Mouse (Mus musculus) erythroblast, embryonic 14.5 days (primary cell): Measurements from ENCODE around the gene Grap. TPM values are rescaled to one million over a fixed set of nuclear protein-coding genes. Genes with fewer than 3 reads are reported as not detected.

Source experiments
- H3K27me3 ChIP-seq: 2 replicates; pipeline ENCODE4 v1.6.1; 2012; ENCODE audit warnings: inconsistent platforms; ENCODE audit not compliant: control insufficient read depth
- H3K36me3 ChIP-seq: 2 replicates; pipeline ENCODE4 v1.6.1; 2012; ENCODE audit warnings: mild to moderate bottlenecking, inconsistent platforms; ENCODE audit not compliant: control insufficient read depth
- H3K4me1 ChIP-seq: 2 replicates; pipeline ENCODE4 v1.6.1; 2012; ENCODE audit warnings: inconsistent platforms; ENCODE audit not compliant: control insufficient read depth
- H3K4me3 ChIP-seq: replicated peaks from 2 replicates; pipeline ENCODE3; 2012; ENCODE audit warnings: moderate library complexity, mild to moderate bottlenecking, inconsistent platforms
- H3K9me3 ChIP-seq: 2 replicates; pipeline ENCODE4 v1.6.1; 2012; ENCODE audit warnings: low read length, inconsistent platforms, mixed read lengths; ENCODE audit not compliant: control insufficient read depth
- GATA1 ChIP-seq: IDR thresholded peaks from 2 replicates; pipeline ENCODE4 v1.6.1; 2012; ENCODE audit warnings: low read length, inconsistent platforms, mixed read lengths
- TAL1 ChIP-seq: IDR thresholded peaks from 3 replicates; pipeline ENCODE4 v1.6.1; 2012; ENCODE audit warnings: low read length, inconsistent platforms, mixed read lengths
- polyA plus RNA-seq: library from polyadenylated mRNA; stranded (reverse); fragments of >175 nt; gene quantifications from 2 replicates; pipeline ENCODE4 v1.2.3, GENCODE M21; 2012

Gene Grap
- polyA plus RNA-seq = 0.06 and 0.10 TPM in 2 replicates

DNA sequence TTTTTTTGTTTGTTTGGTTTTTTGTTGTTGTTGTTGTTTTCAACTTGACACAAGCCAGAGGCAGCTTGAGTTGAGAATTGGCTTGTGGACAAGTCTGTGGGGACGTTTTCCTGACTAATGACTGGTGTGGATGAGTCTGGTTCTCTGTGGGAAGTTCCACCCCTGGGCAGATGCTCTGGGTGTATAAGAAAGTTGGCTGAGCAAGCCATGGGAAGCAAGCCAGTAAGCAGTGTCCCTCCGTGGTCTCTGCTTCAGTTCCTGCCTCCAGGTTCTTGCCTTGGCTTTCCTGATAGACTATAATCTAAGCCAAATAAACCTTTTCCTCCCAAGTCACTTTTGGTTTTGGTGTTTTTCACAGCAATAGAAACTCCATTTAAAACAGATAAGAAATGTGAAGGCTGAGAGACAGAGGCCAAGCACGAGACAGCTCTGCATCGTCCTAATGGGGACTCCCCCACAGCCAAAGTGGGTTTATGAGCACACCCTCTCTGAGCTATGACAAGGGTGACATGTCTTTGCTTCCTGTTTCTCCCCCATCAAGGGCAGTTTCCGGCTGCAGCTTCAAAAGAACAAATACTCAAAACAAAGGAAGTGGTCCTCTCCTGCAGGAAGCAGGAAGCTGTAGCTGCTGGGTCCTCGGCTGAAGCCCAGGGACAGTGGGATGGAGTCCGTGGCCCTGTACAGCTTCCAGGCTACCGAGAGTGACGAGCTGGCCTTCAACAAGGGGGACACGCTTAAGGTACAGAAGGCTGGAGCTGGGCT, at the start of gene Grap:
TSS of gene Grap (plus strand) at position 580 of the 762 bp plus-strand sequence.
- no peaks in the 10 kb centered on the region; the same call in 1 of the 2 replicates for H3K27me3 ChIP-seq
- H3K4me1 ChIP-seq = no peaks in the 10 kb centered on the region
- H3K36me3 ChIP-seq = no peaks in the 10 kb centered on the region
- H3K9me3 ChIP-seq = no peaks in the 10 kb centered on the region
- H3K4me3 ChIP-seq = no peak within 1 kb of the TSS
- TF ChIP-seq GATA1 = no peak
- no peak for TF ChIP-seq TAL1

- no peaks in the 10 kb centered on the region for H3K27me3 ChIP-seq
Measured at GRCm38 (mm10) chr11:61608072-61608471, 45.0 kb upstream of the Grap start.

DNA sequence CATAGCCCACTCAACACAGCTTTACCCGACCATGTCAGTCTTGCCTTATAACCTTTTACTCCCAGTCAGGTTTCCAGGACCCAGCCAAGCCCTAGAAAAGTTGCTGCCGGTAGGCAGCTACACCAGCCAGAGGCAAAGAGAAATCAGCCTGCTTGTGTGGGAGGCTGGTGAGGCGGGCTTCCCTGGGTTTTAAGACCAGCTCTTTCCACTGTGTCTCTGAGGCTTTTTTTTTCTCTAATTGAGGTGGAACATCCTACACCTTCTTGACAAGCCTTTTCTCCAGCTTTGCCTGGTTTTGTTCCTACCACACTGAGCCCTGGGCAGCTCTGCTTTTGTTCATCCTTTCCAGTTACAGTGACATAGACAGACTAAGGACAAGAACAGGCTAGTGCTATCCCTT, 41.9 kb upstream of the Grap start:
- Histone ChIP-seq H3K27me3 (peaks cover 11% of the 10 kb centered on the region), H3K4me3 (no peak overlapping the region), H3K4me1 (no peaks in the 10 kb centered on the region), H3K36me3 (no peaks in the 10 kb centered on the region), H3K9me3 (no peaks in the 10 kb centered on the region; the same call in 1 of the 2 replicates)
- TF ChIP-seq GATA1 (no peak), TAL1 (no peak)

More at GRCm38 (mm10) chr11:61608072-61608471, 45.0 kb upstream of the Grap start:
- H3K4me1 ChIP-seq = no peaks in the 10 kb centered on the region
- no peaks in the 10 kb centered on the region for H3K36me3 ChIP-seq
- TF ChIP-seq GATA1 = no peak
- TF ChIP-seq TAL1 = no peak
- no peak overlapping the region for H3K4me3 ChIP-seq
- no peaks in the 10 kb centered on the region; the same call in 1 of the 2 replicates for H3K9me3 ChIP-seq

DNA sequence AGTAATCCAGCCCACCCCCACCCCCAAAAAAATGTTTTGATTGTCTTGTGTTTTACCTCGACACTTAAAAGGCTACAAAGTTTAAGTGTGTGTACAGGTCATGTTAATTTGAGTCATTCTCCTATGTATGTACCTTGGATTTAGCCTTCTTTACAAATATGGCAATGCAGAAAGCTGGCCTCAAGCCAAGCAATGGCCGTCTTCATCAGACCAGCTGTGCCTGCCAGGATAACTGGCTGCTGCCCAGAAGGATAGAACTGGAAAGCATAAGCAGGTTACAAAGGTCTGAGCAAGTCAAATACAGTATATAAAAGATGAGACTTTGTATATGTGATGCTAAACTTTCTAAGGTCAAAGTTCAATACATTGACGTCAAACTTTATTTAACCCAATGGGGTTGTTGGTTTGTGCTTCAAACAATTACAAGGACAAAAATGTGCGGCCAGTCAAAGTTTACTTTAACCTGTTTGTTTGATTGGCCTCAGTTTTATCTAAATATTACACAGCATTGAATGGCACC, 40.9 kb upstream of the Grap start:
- TF ChIP-seq GATA1 = no peak
- TF ChIP-seq TAL1 = no peak
- H3K27me3 ChIP-seq = peaks cover 19% of the 10 kb centered on the region
- no peak overlapping the region for H3K4me3 ChIP-seq

GRCm38 (mm10) chr11:61614401-61614800, 38.7 kb upstream of the Grap start:
- TF ChIP-seq TAL1 = no peak
- no peak for TF ChIP-seq GATA1
- Histone ChIP-seq H3K4me1 (no peaks in the 10 kb centered on the region), H3K36me3 (no peaks in the 10 kb centered on the region), H3K4me3 (no peak overlapping the region), H3K9me3 (no peaks in the 10 kb centered on the region), H3K27me3 (peaks cover 29% of the 10 kb centered on the region)

More for the DNA sequence above, 40.9 kb upstream of the Grap start:
- H3K4me1 ChIP-seq = no peaks in the 10 kb centered on the region
- no peaks in the 10 kb centered on the region for H3K36me3 ChIP-seq
- no peaks in the 10 kb centered on the region for H3K9me3 ChIP-seq

DNA sequence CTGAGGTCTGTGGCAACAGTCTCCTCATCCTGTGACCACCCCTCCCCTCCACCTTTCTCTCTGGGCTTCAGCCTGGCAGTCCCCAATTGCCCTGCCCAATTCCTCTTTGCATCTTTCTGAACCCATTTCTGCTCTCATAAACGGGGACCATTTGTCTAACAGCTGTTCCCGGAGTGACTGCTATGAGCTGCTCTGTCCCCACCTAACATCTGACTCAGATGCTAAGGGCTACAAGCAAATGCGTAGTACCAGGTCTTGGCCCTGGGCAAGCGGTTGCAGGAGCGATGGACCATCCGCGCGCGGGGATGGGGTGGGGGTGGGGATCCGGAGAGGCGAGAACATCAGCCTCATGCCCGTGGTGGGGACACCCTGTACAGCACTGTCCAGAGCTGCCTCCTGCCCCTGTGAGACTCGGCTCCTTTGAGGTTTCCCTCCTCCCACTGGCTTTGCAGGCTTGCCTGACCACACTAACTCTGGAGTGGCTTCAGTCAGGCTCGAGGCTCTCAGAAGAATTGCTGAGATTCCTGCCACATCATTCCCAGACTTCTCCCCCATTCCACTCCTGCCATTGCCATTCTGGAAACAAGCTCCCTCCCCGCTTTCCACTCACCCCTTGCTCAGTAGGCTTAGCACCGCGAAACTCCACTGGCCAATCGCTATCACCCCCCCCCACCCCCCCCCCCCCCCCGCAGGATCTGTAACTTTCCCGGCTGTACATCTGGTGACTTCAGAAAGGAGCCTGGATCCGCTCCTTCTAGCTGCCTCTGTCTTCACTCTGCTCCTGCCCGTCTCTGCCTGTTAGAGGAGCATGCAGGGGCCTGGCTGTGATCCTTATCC, 37.2 kb upstream of the Grap start:
- H3K27me3 ChIP-seq = peaks cover 39% of the 10 kb centered on the region
- no peaks in the 10 kb centered on the region for H3K9me3 ChIP-seq

DNA sequence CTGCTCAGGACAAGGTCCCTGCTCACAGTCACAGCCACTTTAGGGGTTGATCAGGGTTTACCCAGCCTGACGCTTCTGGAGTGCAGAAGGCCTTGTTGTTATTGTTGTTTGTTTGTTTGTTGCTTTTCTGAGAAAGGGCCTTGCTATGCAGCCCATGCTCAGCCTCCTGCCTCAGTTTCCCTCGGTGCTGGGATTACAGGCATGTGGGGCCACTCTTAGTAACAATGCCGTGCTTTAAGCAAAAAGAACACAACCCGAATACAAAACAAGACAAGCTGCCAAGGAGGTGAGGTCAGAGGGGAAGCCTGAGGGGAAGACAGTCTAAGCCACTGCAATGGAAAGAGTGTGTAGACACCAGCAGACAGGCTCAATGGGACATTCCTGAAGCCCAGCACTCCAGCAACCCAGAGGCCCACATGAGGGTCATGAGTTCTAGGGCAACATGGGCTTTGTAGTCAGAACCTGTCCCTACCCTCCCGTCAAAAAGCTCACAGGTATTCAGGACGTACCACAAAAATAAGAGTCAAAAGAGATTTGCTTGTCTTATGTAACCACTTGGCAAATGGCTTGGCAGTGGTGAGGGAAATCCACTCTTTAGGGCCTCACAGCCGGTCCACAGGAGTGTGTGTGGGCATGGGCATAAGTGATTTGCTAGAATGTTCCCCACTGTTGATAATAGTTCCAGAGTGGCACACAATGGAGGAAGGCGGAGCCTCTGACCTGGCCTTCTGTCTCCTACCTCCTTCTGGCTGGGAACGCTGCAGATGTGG, 36.4 kb upstream of the Grap start:
- no peak overlapping the region for H3K4me3 ChIP-seq
- no peaks in the 10 kb centered on the region for H3K36me3 ChIP-seq
- TF ChIP-seq TAL1 (no peak), GATA1 (no peak)
- no peaks in the 10 kb centered on the region for H3K9me3 ChIP-seq
- H3K27me3 ChIP-seq = peaks cover 39% of the 10 kb centered on the region
- H3K4me1 ChIP-seq = peaks cover 4% of the 10 kb centered on the region

More for the DNA sequence above, 37.2 kb upstream of the Grap start:
- Histone ChIP-seq H3K36me3 (no peaks in the 10 kb centered on the region), H3K4me3 (no peak overlapping the region), H3K4me1 (peaks cover 4% of the 10 kb centered on the region)
- TF ChIP-seq GATA1 (no peak), TAL1 (no peak)

DNA sequence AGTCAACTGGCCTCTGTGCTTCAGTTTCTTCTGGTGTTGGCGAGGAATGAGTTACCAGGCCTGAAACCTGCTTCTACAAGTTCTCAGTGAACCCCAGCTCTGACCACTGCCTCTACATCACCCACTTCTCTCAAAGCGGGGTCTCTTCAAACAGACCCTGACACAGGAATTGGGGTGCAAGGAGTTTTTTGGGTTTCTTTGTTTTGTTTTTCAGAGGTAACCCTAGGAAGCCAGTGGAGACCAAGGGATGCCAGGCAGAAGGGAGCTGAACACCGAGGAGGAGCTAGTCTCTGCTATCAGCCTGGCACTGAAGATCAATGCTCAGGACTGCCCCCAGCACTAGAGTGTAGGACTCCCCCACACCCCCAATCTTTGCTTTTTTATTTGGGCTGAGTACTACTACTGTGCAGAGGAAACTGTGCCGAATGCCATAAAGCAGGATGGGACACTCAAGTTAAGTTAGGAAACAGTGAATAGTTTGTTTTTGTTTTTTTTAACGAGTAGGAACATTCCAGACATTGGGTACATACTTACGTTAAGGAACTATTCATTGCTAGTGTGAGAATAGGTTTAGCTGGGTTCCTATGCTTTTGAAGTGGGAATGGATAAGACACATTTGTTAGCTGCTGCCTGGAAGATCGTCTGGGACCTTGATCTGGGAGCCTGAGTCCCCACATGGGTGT, 35.6 kb upstream of the Grap start:
- TF ChIP-seq TAL1 = no peak
- TF ChIP-seq GATA1 = no peak
- H3K9me3 ChIP-seq = no peaks in the 10 kb centered on the region
- no peaks in the 10 kb centered on the region for H3K36me3 ChIP-seq
- peaks cover 39% of the 10 kb centered on the region for H3K27me3 ChIP-seq
- H3K4me1 ChIP-seq = peaks cover 4% of the 10 kb centered on the region
- no peak overlapping the region for H3K4me3 ChIP-seq
